Mouse (Mus musculus) CH12.LX (cell line): ENCODE data around the gene Gfm2. TPM values are rescaled to one million over a fixed set of nuclear protein-coding genes. Genes with fewer than 3 reads are reported as not detected.

Experiments
- DNase-seq: peaks from one replicate; pipeline ENCODE4 v3.0.0-alpha.2; 2013; ENCODE audit errors: extremely low read depth
- H3K27ac ChIP-seq: 2 replicates; pipeline ENCODE4 v1.5.1; 2012; ENCODE audit warnings: low read depth, mild to moderate bottlenecking, control low read depth, moderate library complexity; ENCODE audit not compliant: insufficient read depth
- H3K27me3 ChIP-seq: replicated peaks from 2 replicates; pipeline ENCODE3; 2012; ENCODE audit warnings: inconsistent platforms
- H3K36me3 ChIP-seq, 2 experiments: replicated peaks in 1 of 2; 2 replicates each; pipeline versions ENCODE3 to v1.6.1; 2012; ENCODE audit warnings: inconsistent platforms in 1 of 2, low read length in 1 of 2, mild to moderate bottlenecking in 1 of 2, mixed read lengths in 1 of 2, moderate library complexity in 1 of 2; ENCODE audit not compliant: control insufficient read depth in 1 of 2, insufficient read depth in 1 of 2
- H3K4me1 ChIP-seq, 2 experiments: 2 replicates each; pipeline ENCODE4 v1.6.1; 2012; ENCODE audit warnings: inconsistent platforms in 1 of 2, moderate library complexity in 1 of 2; ENCODE audit not compliant: insufficient read depth in 2 of 2, control insufficient read depth in 1 of 2
- H3K4me2 ChIP-seq: 2 replicates; pipeline ENCODE4 v1.6.1; 2012; ENCODE audit warnings: low read depth, mild to moderate bottlenecking, control low read depth; ENCODE audit not compliant: poor library complexity, insufficient read depth, severe bottlenecking
- H3K4me3 ChIP-seq, 3 experiments: fragments of 150-350 bp in 1 of 3; sonication (generic) in 1 of 3; replicated peaks in 1 of 3; 2 replicates each; pipeline versions ENCODE3 to v1.5.1; 2011 to 2012; ENCODE audit warnings: low read depth in 2 of 3, low read length in 2 of 3, mild to moderate bottlenecking in 2 of 3, moderate library complexity in 2 of 3, control low read depth in 1 of 3, improper control_type of control experiment in 1 of 3, inconsistent platforms in 1 of 3, mixed read lengths in 1 of 3; ENCODE audit not compliant: poor library complexity in 1 of 3
- H3K79me2 ChIP-seq: replicated peaks from 2 replicates; pipeline ENCODE4 v1.6.1; 2012; ENCODE audit warnings: mild to moderate bottlenecking, moderate library complexity; ENCODE audit not compliant: control insufficient read depth, poor library complexity, insufficient read depth, severe bottlenecking; ENCODE audit errors: extremely low read depth
- H3K9ac ChIP-seq: 2 replicates; pipeline ENCODE4 v1.6.1; 2012; ENCODE audit warnings: low read depth, mild to moderate bottlenecking, control low read depth, moderate library complexity; ENCODE audit not compliant: insufficient read depth
- H3K9me3 ChIP-seq: replicated peaks from 2 replicates; pipeline ENCODE3; 2012; ENCODE audit warnings: low read length, inconsistent platforms, mixed read lengths
- E2F4 ChIP-seq: IDR thresholded peaks from 2 replicates; pipeline ENCODE4 v1.6.1; 2011; ENCODE audit warnings: low read depth, low read length, improper control_type of control experiment; ENCODE audit not compliant: insufficient replicate concordance
- ELF1 ChIP-seq: IDR thresholded peaks from 2 replicates; pipeline ENCODE4 v1.6.1; 2014; ENCODE audit warnings: low read depth, mild to moderate bottlenecking, inconsistent platforms, low read length, improper control_type of control experiment
- ETS1 ChIP-seq: conservative IDR thresholded peaks from 2 replicates; pipeline ENCODE4 v1.6.1; 2012; ENCODE audit warnings: low read depth, mild to moderate bottlenecking, inconsistent platforms, low read length, improper control_type of control experiment, moderate library complexity
- HCFC1 ChIP-seq: IDR thresholded peaks from 2 replicates; pipeline ENCODE4 v1.6.1; 2012; ENCODE audit warnings: low read depth, mild to moderate bottlenecking, inconsistent platforms, low read length, improper control_type of control experiment
- JUND ChIP-seq: conservative IDR thresholded peaks from 2 replicates; pipeline ENCODE4 v1.6.1; 2011; ENCODE audit warnings: low read depth, low read length, improper control_type of control experiment
- KAT2A ChIP-seq: IDR thresholded peaks from 2 replicates; pipeline ENCODE4 v1.6.1; 2012; ENCODE audit warnings: low read length, improper control_type of control experiment, inconsistent platforms; ENCODE audit not compliant: insufficient replicate concordance
- MAX ChIP-seq: IDR thresholded peaks from 2 replicates; pipeline ENCODE4 v1.6.1; 2011; ENCODE audit warnings: low read length, improper control_type of control experiment
- MYC ChIP-seq: IDR thresholded peaks from 2 replicates; pipeline ENCODE4 v1.6.1; 2011; ENCODE audit warnings: low read depth, mild to moderate bottlenecking, improper control_type of control experiment, low read length
- NELFE ChIP-seq: IDR thresholded peaks from 2 replicates; pipeline ENCODE4 v1.6.1; 2011; ENCODE audit warnings: low read depth, low read length, improper control_type of control experiment
- PAX5 ChIP-seq: IDR thresholded peaks from 2 replicates; pipeline ENCODE4 v1.6.1; 2012; ENCODE audit warnings: low read length, inconsistent platforms, mixed read lengths
- POLR2A ChIP-seq: IDR thresholded peaks from 2 replicates; pipeline ENCODE4 v1.6.1; 2011; ENCODE audit warnings: low read depth, mild to moderate bottlenecking, improper control_type of control experiment, low read length
- RAD21 ChIP-seq: IDR thresholded peaks from 2 replicates; pipeline ENCODE4 v1.6.1; 2011; ENCODE audit warnings: low read depth, mild to moderate bottlenecking, low read length, improper control_type of control experiment, moderate library complexity
- RCOR1 ChIP-seq: conservative IDR thresholded peaks from 2 replicates; pipeline ENCODE4 v1.6.1; 2012; ENCODE audit warnings: low read depth, mild to moderate bottlenecking, inconsistent platforms, low read length, improper control_type of control experiment
- SIN3A ChIP-seq: IDR thresholded peaks from 2 replicates; pipeline ENCODE4 v1.6.1; 2012; ENCODE audit warnings: low read length, improper control_type of control experiment, inconsistent platforms
- TBP ChIP-seq: conservative IDR thresholded peaks from 2 replicates; pipeline ENCODE4 v1.6.1; 2011; ENCODE audit warnings: low read depth, low read length, improper control_type of control experiment
- TCF12 ChIP-seq: IDR thresholded peaks from 2 replicates; pipeline ENCODE4 v1.6.1; 2014; ENCODE audit warnings: low read depth, mild to moderate bottlenecking, inconsistent platforms, low read length, improper control_type of control experiment
- UBTF ChIP-seq: IDR thresholded peaks from 2 replicates; pipeline ENCODE4 v1.6.1; 2012; ENCODE audit warnings: low read depth, mild to moderate bottlenecking, inconsistent platforms, low read length, improper control_type of control experiment, moderate library complexity
- ZNF384 ChIP-seq: IDR thresholded peaks from 2 replicates; pipeline ENCODE4 v1.6.1; 2012; ENCODE audit warnings: low read depth, low read length, improper control_type of control experiment, inconsistent platforms
- dilution Hi-C: fragments of 300-500 bp; cut with MboI; formaldehyde crosslinking; loops from 2 replicates; pipeline ENCODE4 v1.14.3; 2020; ENCODE audit warnings: low sequenced_read_pairs; ENCODE audit not compliant: extremely low pct_unique_long_range_greater_than_20kb, extremely low pct_ligation_motif_present
- in situ Hi-C: fragments of 300-500 bp; cut with MboI; formaldehyde crosslinking; loops from 3 replicates; pipeline ENCODE4 v1.14.3; 2019; ENCODE audit warnings: low sequenced_read_pairs, low pct_ligation_motif_present, low pct_unique_long_range_greater_than_20kb, mixed read lengths
- polyA plus RNA-seq: library from polyadenylated mRNA; unstranded; fragments of >175 nt; gene quantifications from 2 replicates; pipeline ENCODE4 v1.2.1, GENCODE M21; 2012; ENCODE audit warnings: low read depth; ENCODE audit not compliant: insufficient read length
- total RNA-seq, 2 experiments: library from RNA; depleted of rRNA; stranded (reverse); fragments of 300-350 nt in 1 of 2; fragments of >200 nt in 1 of 2; gene quantifications; 2 replicates each; pipeline ENCODE4 v1.2.3; 2012 to 2014

Gene Gfm2
- total and polyA plus RNA-seq, 3 experiments, result 35.5 to 38.0 (median 37.4) TPM

- no peaks in the 10 kb centered on the region for H3K79me2 ChIP-seq
- dilution Hi-C loops, result no loop called here
- H3K9ac ChIP-seq, result no peak overlapping the region
Observed at GRCm38 (mm10) chr13:97223856-97224255, 86.1 kb downstream of the Gfm2 start.

DNA sequence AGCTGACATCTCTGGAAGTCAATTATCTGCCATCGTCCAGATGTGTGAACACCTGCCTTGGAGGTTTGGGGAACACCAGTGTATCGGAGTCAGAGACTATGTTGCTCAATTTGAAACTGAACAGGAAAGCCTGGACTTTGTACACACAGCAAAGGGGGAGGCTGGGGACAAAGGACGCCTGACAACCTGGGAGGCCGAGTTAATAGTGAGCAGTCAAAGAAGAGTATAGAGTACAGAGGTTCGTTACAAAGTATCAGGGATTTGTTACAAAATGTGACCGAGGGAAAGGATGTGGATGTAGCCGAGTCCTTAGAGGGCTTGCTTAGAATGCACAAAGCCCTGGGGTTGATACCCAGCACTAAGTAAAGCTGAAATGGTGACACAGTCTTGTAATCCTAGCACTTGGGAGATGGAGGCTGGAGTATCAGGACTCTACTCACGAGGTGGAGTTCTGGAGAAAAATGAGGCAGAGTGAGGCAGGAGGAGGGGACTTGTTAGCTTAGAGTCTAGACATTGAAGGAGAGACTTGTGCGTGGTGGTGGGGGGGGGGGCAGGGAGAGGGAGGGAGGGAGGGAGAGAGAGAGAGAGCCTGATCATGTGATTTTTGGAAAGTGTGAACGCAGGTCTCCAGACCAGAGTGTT lies 86.7 kb downstream of the Gfm2 start:
- peaks cover 0 to 25% of the 10 kb centered on the region in 2 experiments for H3K36me3 ChIP-seq

More at GRCm38 (mm10) chr13:97223856-97224255, 86.1 kb downstream of the Gfm2 start:
- no peak for DNase-seq
- no peak overlapping the region for H3K27ac ChIP-seq
- in situ Hi-C loops, result no loop called here
- no peak overlapping the region for H3K4me2 ChIP-seq
- no peak for TF ChIP-seq ELF1
- TF ChIP-seq JUND, result no peak
- TF ChIP-seq POLR2A, result no peak
- H3K9me3 ChIP-seq, result peaks cover 6% of the 10 kb centered on the region
- peaks cover 0 to 3% of the 10 kb centered on the region in 2 experiments; a peak in 1 of 4 replicates for H3K4me1 ChIP-seq
- H3K27me3 ChIP-seq, result no peaks in the 10 kb centered on the region
- no peak overlapping the region for H3K4me3 ChIP-seq
- peaks cover 0 to 25% of the 10 kb centered on the region in 2 experiments for H3K36me3 ChIP-seq

GRCm38 (mm10) chr13:97225130-97225529 lies 87.4 kb downstream of the Gfm2 start:
- Histone ChIP-seq H3K9me3 (peaks cover 6% of the 10 kb centered on the region), H3K36me3 (peaks cover 0 to 25% of the 10 kb centered on the region in 2 experiments), H3K27me3 (no peaks in the 10 kb centered on the region), H3K27ac (no peak overlapping the region), H3K4me3 (no peak overlapping the region), H3K4me2 (no peak overlapping the region), H3K79me2 (no peaks in the 10 kb centered on the region), H3K4me1 (no peaks in the 10 kb centered on the region), H3K9ac (no peak overlapping the region)
- no peak for DNase-seq
- in situ Hi-C loops (no loop called here), dilution Hi-C loops (no loop called here)
- TF ChIP-seq RAD21 (no peak), ETS1 (no peak), MAX (no peak), TBP (no peak), SIN3A (no peak), UBTF (no peak), NELFE (no peak), E2F4 (no peak), POLR2A (no peak), KAT2A (no peak), MYC (no peak), PAX5 (no peak), ZNF384 (no peak)

More for the DNA sequence above, 86.7 kb downstream of the Gfm2 start:
- no peak for TF ChIP-seq POLR2A
- no peak for TF ChIP-seq HCFC1
- TF ChIP-seq E2F4, result no peak
- TF ChIP-seq RCOR1, result no peak
- TF ChIP-seq NELFE, result no peak
- no peak for TF ChIP-seq PAX5
- no peak for TF ChIP-seq TCF12
- no peak for TF ChIP-seq ELF1
- Histone ChIP-seq H3K79me2 (no peaks in the 10 kb centered on the region), H3K4me1 (peaks cover 0 to 3% of the 10 kb centered on the region in 2 experiments; a peak in 1 of 4 replicates), H3K9ac (no peak overlapping the region), H3K27ac (no peak overlapping the region), H3K4me2 (no peak overlapping the region), H3K4me3 (no peak overlapping the region), H3K27me3 (no peaks in the 10 kb centered on the region), H3K9me3 (peaks cover 6% of the 10 kb centered on the region)
- dilution Hi-C loops (no loop called here), in situ Hi-C loops (no loop called here)
- DNase-seq, result no peak
